Mouse (Mus musculus) layer of hippocampus, adult 8-10 months (tissue): ENCODE results near the gene Rnf157. TPM values are rescaled to one million over a fixed set of nuclear protein-coding genes. Genes with fewer than 3 reads are reported as not detected.
A peak's percentile ranks its signal among the peaks of the same experiment; 100 is the strongest.
"Not testable (repeated sequence)": the region's sequence is repeated elsewhere in the genome, so short reads cannot be mapped to it uniquely, and the experiment has no call there.

Experiments used
- DNase-seq, 2 experiments: peaks; one replicate each; pipeline ENCODE4 v3.0.0; 2022; ENCODE audit warnings: low spot score in 2 of 2
- total RNA-seq, 4 experiments: library from RNA; stranded (reverse); gene quantifications; 2 replicates each; pipeline ENCODE4 v1.2.4; 2022

The Rnf157 gene
- total RNA-seq, 4 experiments from 2014 or later: 220 to 248 (median 241) TPM

- DNase-seq: peak in 1 of 2 experiments; percentile 42
Observed at GRCm38 (mm10) chr11:116434287-116434966, 21.6 kb upstream of the Rnf157 start.

GRCm38 (mm10) chr11:116433356-116434286 is 20.8 kb upstream of the Rnf157 start, which contains the start of gene Ubald2:
TSS of gene Ubald2 (plus strand) at chr11:116434094.
- DNase-seq: peak; percentile 99

- peak; percentile 62 to 72 for DNase-seq
Observed at GRCm38 (mm10) chr11:116432593-116433355, 19.9 kb upstream of the Rnf157 start.

GRCm38 (mm10) chr11:116432127-116432526 is 19.3 kb upstream of the Rnf157 start:
- no peak for DNase-seq

- DNase-seq: no peak
Observed at GRCm38 (mm10) chr11:116431428-116432077, 18.7 kb upstream of the Rnf157 start.

- no peak for DNase-seq
Observed at GRCm38 (mm10) chr11:116430723-116431427, 18.0 kb upstream of the Rnf157 start.

GRCm38 (mm10) chr11:116429862-116430613 is 17.2 kb upstream of the Rnf157 start:
- no peak for DNase-seq

GRCm38 (mm10) chr11:116428872-116429859 is 16.3 kb upstream of the Rnf157 start:
- DNase-seq: no peak

- no peak for DNase-seq
Observed at GRCm38 (mm10) chr11:116426852-116427575, 14.2 kb upstream of the Rnf157 start.

GRCm38 (mm10) chr11:116426328-116426727 is 13.5 kb upstream of the Rnf157 start:
- DNase-seq: not testable (repeated sequence)

- DNase-seq: no peak
Observed at GRCm38 (mm10) chr11:116424621-116425407, 12.0 kb upstream of the Rnf157 start.

- no peak for DNase-seq
Observed at GRCm38 (mm10) chr11:116423782-116424620, 11.2 kb upstream of the Rnf157 start.

- DNase-seq: no peak
Observed at GRCm38 (mm10) chr11:116423214-116423613, 10.4 kb upstream of the Rnf157 start.

- no peak for DNase-seq
Observed at GRCm38 (mm10) chr11:116422562-116422961, 9.7 kb upstream of the Rnf157 start.

GRCm38 (mm10) chr11:116421102-116421501 is 8.3 kb upstream of the Rnf157 start:
- no peak for DNase-seq
